ENCODE assay signal across 17 mouse cellular contexts in the genomic region with DNA sequence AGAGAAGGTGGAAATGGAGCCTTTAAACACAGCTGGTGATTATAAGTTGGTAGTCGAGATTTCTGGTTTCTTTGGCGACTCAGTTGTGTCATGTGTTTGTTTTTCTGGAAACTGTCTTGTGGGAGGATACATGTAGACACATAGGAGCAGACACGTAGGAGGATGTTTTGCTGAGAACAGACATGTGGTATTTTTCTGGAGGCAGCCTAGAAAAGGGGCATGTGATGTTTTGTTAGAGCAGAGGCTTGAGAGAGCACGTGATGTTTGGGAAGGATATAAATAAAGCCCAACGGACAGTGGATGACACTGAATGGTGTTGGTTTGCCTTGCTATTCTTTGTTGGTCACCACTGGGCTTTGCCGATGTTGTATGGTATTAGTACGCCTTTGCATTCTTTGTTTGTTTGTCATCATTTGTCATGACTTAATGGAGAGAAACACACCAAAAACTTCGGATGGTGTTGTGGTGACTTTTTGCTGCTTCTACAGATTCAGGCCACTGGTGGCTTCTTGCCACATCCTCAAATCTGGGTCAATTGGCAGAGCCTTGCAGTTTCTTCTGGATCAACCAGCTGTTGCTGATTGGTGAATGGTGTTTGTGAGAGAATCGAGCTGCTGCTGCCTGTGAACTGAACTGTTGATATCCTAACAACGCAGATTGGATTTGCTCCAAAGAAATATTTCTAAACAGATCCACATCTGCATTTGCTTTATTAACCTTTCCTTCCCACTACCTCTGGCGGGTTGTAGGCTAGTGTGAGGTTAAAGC. TPM values are rescaled to one million over a fixed set of nuclear protein-coding genes. Genes with fewer than 3 reads are reported as not detected.
"Had no signal": no experiment of that assay in that cellular context is flagged by ENCODE, and none has a peak within 500 bp of the region (broad histone marks: within the 10 kb centered on the region; RNA-seq: fewer than 3 reads in every experiment).

No protein-coding gene starts in this region.

- H3K4me2 ChIP-seq: limb, embryonic 12.5 days; liver, embryonic 13.5 days; midbrain, embryonic 11.5 days; midbrain, embryonic 15.5 days; neural tube, embryonic 12.5 days had no signal

- H3K9me3 ChIP-seq: limb, embryonic 12.5 days; liver, embryonic 13.5 days; megakaryocyte, embryonic 14.5 days; midbrain, embryonic 15.5 days; neural tube, embryonic 12.5 days had no signal

- H3K36me3 ChIP-seq: limb, embryonic 12.5 days; liver, embryonic 13.5 days; midbrain, embryonic 15.5 days; neural tube, embryonic 12.5 days had no signal

- DNase-seq: kidney, adult 18-20 months; kidney, postnatal 25 days; liver; liver, embryonic 13.5 days; liver, postnatal 0 days; right cerebral cortex, postnatal 14 days; thymus, postnatal 36 days had no signal

- ATAC-seq: inflammation-experienced regulatory T-cells, adult 6 months; liver, postnatal 0 days; midbrain, embryonic 15.5 days had no signal

- H3K4me3 ChIP-seq: limb, embryonic 12.5 days; liver, embryonic 13.5 days; megakaryocyte, embryonic 14.5 days; midbrain, embryonic 15.5 days; neural tube, embryonic 12.5 days had no signal

- H3K4me1 ChIP-seq: limb, embryonic 12.5 days; liver, embryonic 13.5 days; midbrain, embryonic 15.5 days; neural tube, embryonic 12.5 days had no signal

- H3K27me3 ChIP-seq: limb, embryonic 12.5 days; liver, embryonic 13.5 days; megakaryocyte, embryonic 14.5 days; midbrain, embryonic 15.5 days; neural tube, embryonic 12.5 days had no signal

- H3K27ac ChIP-seq: limb, embryonic 12.5 days; liver, embryonic 13.5 days; midbrain, embryonic 15.5 days; neural tube, embryonic 12.5 days had no signal

- H3K9ac ChIP-seq: limb, embryonic 12.5 days; liver, embryonic 13.5 days; liver, postnatal 0 days; midbrain, embryonic 15.5 days; neural tube, embryonic 12.5 days had no signal

RNA-seq across cellular contexts. Expression of a gene that starts 41.4 kb away (rescaled TPM):
- polyA plus RNA-seq: inflammation-experienced regulatory T-cells, adult 6 months; kidney, embryonic 16.5 days; liver, embryonic 13.5 days; liver, postnatal 0 days; midbrain, embryonic 11.5 days; spleen, adult 2 months; stomach, embryonic 16.5 days; thymus, postnatal 0 days had no signal
